Mouse (Mus musculus): ENCODE data around the gene Slc25a51.

GRCm38 (mm10) chr4:45399421-45400210 is 8.9 kb downstream of the Slc25a51 start:
- no peak for TF ChIP-seq CTCF (IDR thresholded peaks at IDR 0.05)
- TF ChIP-seq EP300 (IDR thresholded peaks at IDR 0.05) = no peak

Measured in lung, postnatal 0 days (tissue).